12 mouse cellular contexts compared by ENCODE assay signal in genomic region chr9:64234768-64235435, GRCm38 (mm10). TPM values are rescaled to one million over a fixed set of nuclear protein-coding genes. Genes with fewer than 3 reads are reported as not detected.
DNase-seq lines count a peak whose midpoint lies in the region; ATAC-seq and TF ChIP-seq lines count a peak whose summit lies in the region.
"Had no signal": no experiment of that assay in that cellular context is flagged by ENCODE, and none has a peak within 500 bp of the region (broad histone marks: within the 10 kb centered on the region; RNA-seq: fewer than 3 reads in every experiment).

Gene Uchl4 (plus strand): TSS chr9:64235201.

- H3K4me2 ChIP-seq in hindbrain, postnatal 0 days (ENCODE audit: low read depth, low read length), result no peak within 1 kb of the TSS

- no peak for DNase-seq in layer of hippocampus, adult 2 months (ENCODE audit: low spot score in 2 of 2)
- DNase-seq in layer of hippocampus, postnatal 10 days (ENCODE audit: low spot score in 2 of 2), result no peak
- DNase-seq in embryonic facial prominence, embryonic 10.5 days (ENCODE audit: low spot score), result no peak
- no peak for DNase-seq in hindbrain, postnatal 0 days (ENCODE audit: low spot score)
- DNase-seq in kidney, postnatal 25 days, result peak; percentile 61 to 82
- no peak for DNase-seq in thymus, postnatal 10 days (ENCODE audit: low spot score in 2 of 2)
- no peak for DNase-seq in B cell, adult 2 months
- no peak for DNase-seq in c-Kit-positive CD71-positive TER-119-positive erythroid progenitor cells, embryonic 14.5 days (ENCODE audit: low spot score)
- DNase-seq: cerebellum, adult 11 months; heart, postnatal 10 days; left cerebral cortex, postnatal 4 days had no signal

- peak within 1 kb of the TSS; percentile 36; the same call in 1 of the 2 replicates for H3K27ac ChIP-seq in layer of hippocampus, adult 2 months
- H3K27ac ChIP-seq in embryonic facial prominence, embryonic 10.5 days (replicated peaks), result peak within 1 kb of the TSS; percentile 49
- 0 out of 2 replicates have a peak within 1 kb of the TSS, but pooled peaks have one; percentile 15 for H3K27ac ChIP-seq in hindbrain, postnatal 0 days

- 76% methylated on average over 8 of the region's 8 CpGs for WGBS in embryonic facial prominence, embryonic 10.5 days
- WGBS in hindbrain, postnatal 0 days, result 96% methylated on average over 8 of the region's 8 CpGs

- H3K27me3 ChIP-seq in embryonic facial prominence, embryonic 10.5 days (replicated peaks; ENCODE audit: low read depth, poor library complexity, severe bottlenecking), result no peaks in the 10 kb centered on the region
- H3K27me3 ChIP-seq in hindbrain, postnatal 0 days (ENCODE audit: insufficient read depth, low read length), result no peaks in the 10 kb centered on the region

- no peak within 1 kb of the TSS for H3K4me3 ChIP-seq in layer of hippocampus, adult 2 months
- no peak within 1 kb of the TSS for H3K4me3 ChIP-seq in embryonic facial prominence, embryonic 10.5 days
- no peak within 1 kb of the TSS for H3K4me3 ChIP-seq in hindbrain, postnatal 0 days (ENCODE audit: low read length)

- no peak for ATAC-seq in hindbrain, postnatal 0 days
- ATAC-seq: activated CD4-positive, CD25-positive, alpha-beta regulatory T cell, adult 4 months had no signal

- H3K4me1 ChIP-seq in embryonic facial prominence, embryonic 10.5 days, result peaks cover 55% of the 10 kb centered on the region
- H3K4me1 ChIP-seq in hindbrain, postnatal 0 days (ENCODE audit: insufficient read depth, low read length), result peaks cover 18% of the 10 kb centered on the region

- H3K9ac ChIP-seq in hindbrain, postnatal 0 days (replicated peaks; ENCODE audit: low read length), result no peak within 1 kb of the TSS

- no peak for TF ChIP-seq CTCF in layer of hippocampus, adult 2 months (conservative IDR thresholded peaks at IDR 0.05)
- no peak for TF ChIP-seq CTCF in hindbrain, postnatal 0 days (IDR thresholded peaks at IDR 0.05; ENCODE audit: low read depth)

- H3K9me3 ChIP-seq in embryonic facial prominence, embryonic 10.5 days, result no peaks in the 10 kb centered on the region
- no peaks in the 10 kb centered on the region for H3K9me3 ChIP-seq in hindbrain, postnatal 0 days (ENCODE audit: low read length)

- H3K36me3 ChIP-seq in embryonic facial prominence, embryonic 10.5 days (replicated peaks), result peaks cover 20% of the 10 kb centered on the region
- no peaks in the 10 kb centered on the region for H3K36me3 ChIP-seq in hindbrain, postnatal 0 days (ENCODE audit: insufficient read depth, low read length)

RNA-seq across cellular contexts. Expression of gene Uchl4, which starts in this region (rescaled TPM):
- 1 to 10 TPM; 2.8 to 2.9 TPM for total RNA-seq in layer of hippocampus, adult 2 months (2021)
- 1 to 10 TPM; 4.0 to 5.8 TPM for total RNA-seq in layer of hippocampus, postnatal 10 days (2021)
- 3.9 and 4.4 TPM in 2 replicates for polyA plus RNA-seq in embryonic facial prominence, embryonic 10.5 days (2016; fragmentation: Nextera tagmentation; extraction: Ambion mirVana)
- 0.47 TPM in 1 of 2 replicates, not detected in the other for total RNA-seq in hindbrain, postnatal 0 days (2014; rRNA removed)
- 1.6 and 2.3 TPM in 2 replicates for polyA plus RNA-seq in hindbrain, postnatal 0 days (2015; fragmentation: Nextera tagmentation; extraction: Ambion mirVana)

Comparison
In these comparisons a context has a peak if more than half of its experiments do, and no peak if none do; other contexts are left out.
1. DNase-seq: peak in kidney, postnatal 25 days (2 of 2); none in layer of hippocampus, adult 2 months (0 of 2), layer of hippocampus, postnatal 10 days (0 of 2), embryonic facial prominence, embryonic 10.5 days (single experiment), hindbrain, postnatal 0 days (single experiment), thymus, postnatal 10 days (0 of 2), B cell, adult 2 months (0 of 2) and c-Kit-positive CD71-positive TER-119-positive erythroid progenitor cells, embryonic 14.5 days (single experiment).
2. Peak in every context shown above with its lines, with median percentiles within 50 percentile points of each other: H3K27ac ChIP-seq.